Mouse (Mus musculus): ENCODE results near the gene Zfp770. TPM values are rescaled to one million over a fixed set of nuclear protein-coding genes. Genes with fewer than 3 reads are reported as not detected.

Zfp770 gene
- polyA plus RNA-seq, 1 experiment from 2014 or later: 5.5 TPM

DNA sequence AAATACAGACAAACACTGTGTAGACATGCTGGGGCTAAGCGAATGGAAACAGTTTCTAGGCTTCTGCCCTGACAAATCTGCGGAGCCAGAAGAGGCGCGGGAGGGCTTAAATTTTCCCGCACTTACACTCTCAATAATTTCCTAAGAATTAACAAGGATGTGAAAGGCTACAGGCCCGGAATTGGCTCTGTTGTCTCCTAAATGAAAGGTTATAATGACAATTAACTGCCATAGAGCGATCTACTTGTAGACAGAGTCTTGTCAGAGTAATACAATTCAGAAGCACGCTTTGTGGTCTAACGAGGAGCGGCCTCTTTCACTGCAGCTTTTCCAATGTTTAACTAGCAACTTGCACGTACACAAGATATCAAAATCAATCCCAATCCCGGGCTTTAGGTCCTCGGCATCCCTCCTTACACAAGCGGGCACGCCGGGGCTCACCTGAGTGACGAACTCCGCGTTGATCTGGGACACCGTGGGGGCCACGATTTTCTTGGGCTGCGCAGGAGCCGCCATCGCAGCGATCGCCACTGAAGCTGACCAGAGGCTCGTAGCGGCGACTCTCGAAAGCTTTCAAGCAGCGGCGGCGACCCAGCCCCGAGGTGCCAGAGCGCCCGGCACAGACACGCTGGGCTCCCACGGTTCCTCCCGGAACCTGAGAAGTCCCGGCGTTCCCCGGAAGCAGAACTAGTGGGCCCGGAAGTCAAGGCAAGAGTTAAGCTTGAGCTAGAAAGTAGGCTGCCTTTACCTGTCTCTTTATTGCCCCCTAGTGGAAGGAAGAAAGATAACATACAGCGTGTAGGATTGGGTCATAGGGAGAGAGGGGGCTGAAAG is 26.4 kb downstream of the Zfp770 start:
- WGBS: under 1% methylated on average over 44 of the region's 44 CpGs
- no peaks in the 10 kb centered on the region for H3K9me3 ChIP-seq (replicated peaks)
- H3K36me3 ChIP-seq: peaks cover 9% of the 10 kb centered on the region
- peak overlapping the region; percentile 89 for H3K9ac ChIP-seq (replicated peaks)
- H3K4me1 ChIP-seq: peaks cover 12% of the 10 kb centered on the region
- H3K27ac ChIP-seq (replicated peaks): peak overlapping the region; percentile 60
- ATAC-seq (ENCODE audit: low FRiP score): peak; percentile 98
- peak overlapping the region; percentile 88 for H3K4me2 ChIP-seq
- H3K27me3 ChIP-seq (replicated peaks): no peaks in the 10 kb centered on the region
- H3K4me3 ChIP-seq (replicated peaks): peak overlapping the region; percentile 97

- no peak overlapping the region for H3K4me2 ChIP-seq
Measured at GRCm38 (mm10) chr2:114173248-114173647, 28.0 kb downstream of the Zfp770 start.

GRCm38 (mm10) chr2:114167837-114168236 is 33.4 kb downstream of the Zfp770 start:
- H3K27ac ChIP-seq (replicated peaks): no peak overlapping the region
- H3K9ac ChIP-seq (replicated peaks): no peak overlapping the region
- peaks cover 44% of the 10 kb centered on the region for H3K36me3 ChIP-seq
- no peaks in the 10 kb centered on the region for H3K9me3 ChIP-seq (replicated peaks)
- H3K27me3 ChIP-seq (replicated peaks): no peaks in the 10 kb centered on the region
- H3K4me1 ChIP-seq: no peaks in the 10 kb centered on the region
- no peak for ATAC-seq (ENCODE audit: low FRiP score)
- H3K4me3 ChIP-seq (replicated peaks): no peak overlapping the region
- no peak overlapping the region for H3K4me2 ChIP-seq

More at GRCm38 (mm10) chr2:114173248-114173647, 28.0 kb downstream of the Zfp770 start:
- H3K36me3 ChIP-seq: peaks cover 15% of the 10 kb centered on the region
- no peak overlapping the region for H3K27ac ChIP-seq (replicated peaks)
- no peaks in the 10 kb centered on the region for H3K27me3 ChIP-seq (replicated peaks)
- peaks cover 12% of the 10 kb centered on the region for H3K4me1 ChIP-seq
- no peaks in the 10 kb centered on the region for H3K9me3 ChIP-seq (replicated peaks)
- no peak overlapping the region for H3K9ac ChIP-seq (replicated peaks)
- H3K4me3 ChIP-seq (replicated peaks): no peak overlapping the region
- no peak for ATAC-seq (ENCODE audit: low FRiP score)

DNA sequence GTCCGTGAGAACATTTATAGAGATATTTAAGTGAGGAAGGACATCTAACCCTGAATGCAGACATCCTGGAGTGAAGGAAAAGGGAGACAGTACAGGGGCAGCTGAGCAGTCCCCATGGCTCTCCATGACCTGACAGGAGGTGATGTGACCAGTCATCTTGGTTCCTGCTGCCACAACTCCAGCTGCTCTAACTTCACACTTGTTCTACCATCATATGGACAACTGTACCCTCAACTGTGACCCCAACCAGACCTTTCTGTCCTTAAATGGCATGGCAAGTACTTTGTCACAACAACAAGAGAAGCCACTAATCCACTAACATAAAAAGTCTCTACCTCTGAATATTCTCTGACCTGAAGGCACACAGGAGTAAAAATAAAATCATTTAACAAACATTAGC is 39.3 kb downstream of the Zfp770 start:
- H3K9me3 ChIP-seq (replicated peaks): no peaks in the 10 kb centered on the region
- no peaks in the 10 kb centered on the region for H3K4me1 ChIP-seq
- WGBS: 84% methylated on average over 1 of the region's 1 CpGs
- no peak overlapping the region for H3K27ac ChIP-seq (replicated peaks)
- no peak overlapping the region for H3K9ac ChIP-seq (replicated peaks)
- no peak for ATAC-seq (ENCODE audit: low FRiP score)
- peaks cover 54% of the 10 kb centered on the region for H3K36me3 ChIP-seq
- no peak overlapping the region for H3K4me3 ChIP-seq (replicated peaks)
- no peaks in the 10 kb centered on the region for H3K27me3 ChIP-seq (replicated peaks)
- H3K4me2 ChIP-seq: no peak overlapping the region

DNA sequence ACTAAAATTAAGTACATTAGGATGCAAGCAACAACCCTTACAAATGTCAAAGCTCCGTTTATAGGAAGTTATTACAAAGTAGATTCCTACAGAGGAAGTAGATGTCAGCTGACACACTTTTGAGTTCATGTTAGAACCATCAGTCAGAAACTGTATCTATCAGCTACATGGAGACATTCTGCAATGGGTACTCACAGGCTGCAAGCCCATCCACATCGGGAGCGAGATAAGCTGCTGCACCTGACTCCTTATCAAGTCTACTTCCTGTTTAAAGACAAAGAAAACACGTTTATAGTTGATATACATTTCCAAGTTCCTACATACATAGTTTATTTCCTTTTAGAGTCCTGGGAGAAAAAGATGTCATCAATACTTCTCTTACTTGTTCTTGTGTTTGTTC is 43.9 kb downstream of the Zfp770 start:
- no peak overlapping the region for H3K27ac ChIP-seq (replicated peaks)
- H3K36me3 ChIP-seq: peaks cover 67% of the 10 kb centered on the region
- H3K4me2 ChIP-seq: no peak overlapping the region
- H3K27me3 ChIP-seq (replicated peaks): no peaks in the 10 kb centered on the region
- no peak overlapping the region for H3K4me3 ChIP-seq (replicated peaks)
- 94% methylated on average over 4 of the region's 4 CpGs for WGBS
- no peaks in the 10 kb centered on the region for H3K9me3 ChIP-seq (replicated peaks)
- no peak overlapping the region for H3K9ac ChIP-seq (replicated peaks)
- no peaks in the 10 kb centered on the region for H3K4me1 ChIP-seq
- no peak for ATAC-seq (ENCODE audit: low FRiP score)

DNA sequence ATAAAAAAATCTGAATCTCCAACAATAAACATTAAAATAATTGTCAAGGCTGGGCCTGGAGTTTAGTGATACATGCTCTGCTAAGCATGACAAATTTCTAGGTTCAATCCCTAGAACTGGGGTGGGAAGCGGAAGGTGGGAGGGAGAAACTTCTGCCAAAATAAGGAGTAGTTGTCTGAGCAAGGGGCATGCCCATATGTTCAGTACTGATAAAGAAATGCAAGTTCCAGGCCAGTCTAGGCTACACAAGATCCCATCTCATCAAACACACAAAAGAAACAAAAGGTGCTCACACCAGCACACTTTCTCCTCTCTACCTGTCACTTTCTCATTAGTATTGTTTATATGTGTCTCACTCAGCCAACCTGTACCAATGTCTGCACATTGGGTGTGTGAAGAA is 44.6 kb downstream of the Zfp770 start:
- 91% methylated on average over 1 of the region's 1 CpGs for WGBS
- Histone ChIP-seq H3K9me3 (replicated peaks) (no peaks in the 10 kb centered on the region), H3K27me3 (replicated peaks) (no peaks in the 10 kb centered on the region), H3K4me3 (replicated peaks) (no peak overlapping the region), H3K36me3 (peaks cover 71% of the 10 kb centered on the region), H3K27ac (replicated peaks) (no peak overlapping the region), H3K9ac (replicated peaks) (no peak overlapping the region), H3K4me2 (no peak overlapping the region), H3K4me1 (no peaks in the 10 kb centered on the region)
- no peak for ATAC-seq (ENCODE audit: low FRiP score)

GRCm38 (mm10) chr2:114153247-114153646 is 48.0 kb downstream of the Zfp770 start:
- ATAC-seq (ENCODE audit: low FRiP score): no peak
- no peak overlapping the region for H3K27ac ChIP-seq (replicated peaks)
- H3K36me3 ChIP-seq: peaks cover 75% of the 10 kb centered on the region
- H3K9ac ChIP-seq (replicated peaks): no peak overlapping the region
- no peak overlapping the region for H3K4me3 ChIP-seq (replicated peaks)
- WGBS: 85% methylated on average over 6 of the region's 6 CpGs
- no peaks in the 10 kb centered on the region for H3K9me3 ChIP-seq (replicated peaks)
- H3K4me2 ChIP-seq: no peak overlapping the region
- no peaks in the 10 kb centered on the region for H3K27me3 ChIP-seq (replicated peaks)
- no peaks in the 10 kb centered on the region for H3K4me1 ChIP-seq

- peaks cover 61% of the 10 kb centered on the region for H3K36me3 ChIP-seq
- no peak overlapping the region for H3K9ac ChIP-seq (replicated peaks)
- H3K27ac ChIP-seq (replicated peaks): no peak overlapping the region
- ATAC-seq (ENCODE audit: low FRiP score): no peak
- no peak overlapping the region for H3K4me2 ChIP-seq
- H3K27me3 ChIP-seq (replicated peaks): no peaks in the 10 kb centered on the region
- H3K9me3 ChIP-seq (replicated peaks): no peaks in the 10 kb centered on the region
- no peak overlapping the region for H3K4me3 ChIP-seq (replicated peaks)
- H3K4me1 ChIP-seq: no peaks in the 10 kb centered on the region
- WGBS: 92% methylated on average over 15 of the region's 15 CpGs
Measured at GRCm38 (mm10) chr2:114146864-114147458, 54.3 kb downstream of the Zfp770 start.

DNA sequence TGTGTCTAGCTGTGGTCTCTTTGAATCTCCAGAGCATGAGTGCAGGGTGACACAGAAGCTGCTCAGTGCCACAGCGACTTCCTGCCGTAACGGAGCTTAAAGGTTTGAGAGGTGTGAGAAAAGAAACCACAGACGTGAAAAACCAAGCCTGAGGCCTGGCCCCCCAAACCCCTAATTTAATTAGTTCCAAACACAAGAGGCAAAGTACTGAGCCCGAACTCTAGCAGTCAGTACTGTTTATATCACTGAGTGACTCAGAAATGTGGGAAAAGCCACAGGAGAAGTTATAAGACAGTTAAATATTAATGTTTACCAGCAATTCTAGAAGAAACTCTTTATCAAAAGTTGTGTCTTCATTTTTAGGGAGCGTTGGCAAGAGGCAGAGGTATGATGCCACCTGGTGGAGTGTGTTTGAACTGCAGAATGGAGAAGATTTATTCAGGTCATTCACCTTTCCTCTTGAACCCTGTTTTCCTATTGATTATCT is 55.9 kb downstream of the Zfp770 start:
- no peak overlapping the region for H3K4me3 ChIP-seq (replicated peaks)
- H3K36me3 ChIP-seq: peaks cover 67% of the 10 kb centered on the region
- no peaks in the 10 kb centered on the region for H3K4me1 ChIP-seq
- no peaks in the 10 kb centered on the region for H3K9me3 ChIP-seq (replicated peaks)
- 82% methylated on average over 6 of the region's 6 CpGs for WGBS
- ATAC-seq (ENCODE audit: low FRiP score): no peak
- no peak overlapping the region for H3K9ac ChIP-seq (replicated peaks)
- H3K27me3 ChIP-seq (replicated peaks): no peaks in the 10 kb centered on the region
- no peak overlapping the region for H3K27ac ChIP-seq (replicated peaks)
- H3K4me2 ChIP-seq: no peak overlapping the region

- H3K9me3 ChIP-seq (replicated peaks): no peaks in the 10 kb centered on the region
- no peaks in the 10 kb centered on the region for H3K27me3 ChIP-seq (replicated peaks)
- no peak overlapping the region for H3K4me2 ChIP-seq
- no peak for ATAC-seq (ENCODE audit: low FRiP score)
- WGBS: 92% methylated on average over 5 of the region's 5 CpGs
- no peaks in the 10 kb centered on the region for H3K4me1 ChIP-seq
- no peak overlapping the region for H3K4me3 ChIP-seq (replicated peaks)
- H3K36me3 ChIP-seq: peaks cover 65% of the 10 kb centered on the region
- H3K27ac ChIP-seq (replicated peaks): no peak overlapping the region
- no peak overlapping the region for H3K9ac ChIP-seq (replicated peaks)
Measured at GRCm38 (mm10) chr2:114144915-114145314, 56.4 kb downstream of the Zfp770 start.

- Histone ChIP-seq H3K9me3 (replicated peaks) (no peaks in the 10 kb centered on the region), H3K9ac (replicated peaks) (no peak overlapping the region), H3K36me3 (peaks cover 68% of the 10 kb centered on the region), H3K27me3 (replicated peaks) (no peaks in the 10 kb centered on the region), H3K4me3 (replicated peaks) (no peak overlapping the region), H3K4me2 (no peak overlapping the region), H3K27ac (replicated peaks) (no peak overlapping the region), H3K4me1 (no peaks in the 10 kb centered on the region)
- WGBS: 87% methylated on average over 6 of the region's 6 CpGs
- ATAC-seq (ENCODE audit: low FRiP score): no peak
Measured at GRCm38 (mm10) chr2:114143842-114144241, 57.4 kb downstream of the Zfp770 start.
